Mouse (Mus musculus): ENCODE measurements at regions not wholly inside any gene's neighbourhood (a gene's known extent, or its start where the extent isn't known, plus 50 kb on each side); places are given as distances from the start of the nearest gene placed in this dataset.
A peak's percentile ranks its signal among the peaks of the same experiment; 100 is the strongest.

DNA sequence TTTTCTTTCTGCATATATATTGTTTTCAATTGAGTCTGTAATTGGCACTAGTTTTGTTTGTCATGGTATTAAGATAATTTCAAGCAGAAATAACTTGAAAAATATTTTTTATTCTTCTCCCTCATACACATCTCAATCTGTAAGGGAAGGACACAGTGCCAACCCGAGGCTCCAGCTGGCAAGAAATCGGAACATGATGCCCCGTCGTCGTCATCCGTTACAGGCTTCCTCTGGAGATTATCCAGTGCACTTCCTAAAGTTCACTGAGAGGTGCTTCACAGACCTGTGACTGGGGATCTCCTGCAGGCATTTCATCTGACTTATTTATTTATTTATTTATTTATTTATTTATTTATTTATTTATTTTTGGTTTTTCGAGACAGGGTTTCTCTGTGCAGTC, 56.4 kb upstream of the Tiparp start:
- Histone ChIP-seq H3K36me3 (ENCODE audit: control insufficient read depth in 1 of 2, insufficient read depth in 2 of 2, low read length in 2 of 2) (no peaks in the 10 kb centered on the region), H3K79me2 (ENCODE audit: control insufficient read depth, insufficient read depth, low read length, poor library complexity) (no peaks in the 10 kb centered on the region), H3K9ac (ENCODE audit: control insufficient read depth, low read depth, low read length, poor library complexity, severe bottlenecking) (no peak overlapping the region), H3K9me3 (replicated peaks; ENCODE audit: insufficient read depth, low read length) (no peaks in the 10 kb centered on the region), H3K27me3 (ENCODE audit: control insufficient read depth in 1 of 2, insufficient read depth in 2 of 2, low read length in 2 of 2) (no peaks in the 10 kb centered on the region; a peak in 1 of 4 replicates), H3K4me1 (ENCODE audit: control insufficient read depth in 1 of 2, insufficient read depth in 2 of 2, low read length in 2 of 2) (peaks cover 0 to 6% of the 10 kb centered on the region in 2 experiments; a peak in 2 of 4 replicates), H3K27ac (ENCODE audit: control insufficient read depth, low read depth, low read length) (no peak overlapping the region), H3K4me3 (ENCODE audit: control insufficient read depth in 1 of 2, insufficient read depth in 1 of 2, low read depth in 2 of 2, low read length in 2 of 2) (no peak overlapping the region)
- DNase-seq (ENCODE audit: low read depth, low spot score): no peak
- TF ChIP-seq CHD2 (IDR thresholded peaks at IDR 0.05; ENCODE audit: low read length) (no peak), SIN3A (IDR thresholded peaks at IDR 0.05; ENCODE audit: low read length) (no peak), ZMIZ1 (IDR thresholded peaks at IDR 0.05; ENCODE audit: low read depth, low read length) (no peak), EP300 (IDR thresholded peaks at IDR 0.05; ENCODE audit: low read depth in 1 of 2, low read length in 2 of 2) (no peak), GABPA (IDR thresholded peaks at IDR 0.05; ENCODE audit: low read depth, low read length) (no peak), ETS1 (IDR thresholded peaks at IDR 0.05; ENCODE audit: low read depth, low read length) (no peak), MEF2A (IDR thresholded peaks at IDR 0.05; ENCODE audit: extremely low read depth, insufficient replicate concordance, low read depth, low read length, poor library complexity, severe bottlenecking) (no peak)

- Histone ChIP-seq H3K4me3 (ENCODE audit: control insufficient read depth in 1 of 2, insufficient read depth in 1 of 2, low read depth in 2 of 2, low read length in 2 of 2) (no peak overlapping the region), H3K9me3 (replicated peaks; ENCODE audit: insufficient read depth, low read length) (no peaks in the 10 kb centered on the region), H3K4me1 (ENCODE audit: control insufficient read depth in 1 of 2, insufficient read depth in 2 of 2, low read length in 2 of 2) (peaks cover 0 to 6% of the 10 kb centered on the region in 2 experiments; a peak in 2 of 4 replicates), H3K36me3 (ENCODE audit: control insufficient read depth in 1 of 2, insufficient read depth in 2 of 2, low read length in 2 of 2) (no peaks in the 10 kb centered on the region), H3K79me2 (ENCODE audit: control insufficient read depth, insufficient read depth, low read length, poor library complexity) (no peaks in the 10 kb centered on the region), H3K9ac (ENCODE audit: control insufficient read depth, low read depth, low read length, poor library complexity, severe bottlenecking) (no peak overlapping the region), H3K27ac (ENCODE audit: control insufficient read depth, low read depth, low read length) (no peak overlapping the region; the same call in 1 of the 2 replicates), H3K27me3 (ENCODE audit: control insufficient read depth in 1 of 2, insufficient read depth in 2 of 2, low read length in 2 of 2) (no peaks in the 10 kb centered on the region)
- no peak for TF ChIP-seq SMC3 (IDR thresholded peaks at IDR 0.05; ENCODE audit: low read depth, low read length)
- TF ChIP-seq ZC3H11A (IDR thresholded peaks at IDR 0.05; ENCODE audit: low read depth, low read length): no peak
- peak; percentile 71; the same call in 1 of the 2 replicates for TF ChIP-seq GABPA (IDR thresholded peaks at IDR 0.05; ENCODE audit: low read depth, low read length)
- no peak for TF ChIP-seq MAZ (IDR thresholded peaks at IDR 0.05; ENCODE audit: low read depth, low read length)
- no peak for TF ChIP-seq USF1 (IDR thresholded peaks at IDR 0.05; ENCODE audit: low read depth, low read length)
- TF ChIP-seq ETS1 (IDR thresholded peaks at IDR 0.05; ENCODE audit: low read depth, low read length): peak; percentile 58; the same call in 1 of the 2 replicates
- TF ChIP-seq TCF12 (IDR thresholded peaks at IDR 0.05; ENCODE audit: low read depth, low read length): peak; percentile 6; the same call in 1 of the 2 replicates
- DNase-seq (ENCODE audit: low read depth, low spot score): peak; percentile 81
Observed at GRCm38 (mm10) chr3:65469207-65469606, 59.0 kb upstream of the Tiparp start.

DNA sequence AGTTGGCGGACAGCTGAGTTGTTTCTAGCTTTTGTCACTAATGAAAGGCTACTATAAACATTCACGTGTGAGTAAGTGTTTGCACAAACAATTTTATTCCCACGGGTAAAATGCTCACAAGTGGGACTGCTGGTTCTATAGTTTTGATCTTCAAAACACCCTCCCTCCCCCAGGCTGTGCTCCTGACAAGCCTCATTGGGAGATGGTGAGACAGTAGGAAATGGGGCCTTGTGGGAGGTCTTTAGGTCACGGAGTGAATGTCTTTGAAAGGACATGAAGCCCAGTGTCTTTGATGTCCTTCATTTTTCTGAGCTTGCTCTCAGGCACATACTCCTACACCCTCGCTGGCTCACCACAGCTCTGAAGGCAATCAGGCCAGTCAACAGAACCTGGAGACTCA, 63.4 kb upstream of the Tiparp start:
- H3K79me2 ChIP-seq (ENCODE audit: control insufficient read depth, insufficient read depth, low read length, poor library complexity): no peaks in the 10 kb centered on the region
- H3K36me3 ChIP-seq (ENCODE audit: control insufficient read depth in 1 of 2, insufficient read depth in 2 of 2, low read length in 2 of 2): no peaks in the 10 kb centered on the region
- no peak for DNase-seq (ENCODE audit: low read depth, low spot score)
- H3K9me3 ChIP-seq (replicated peaks; ENCODE audit: insufficient read depth, low read length): no peaks in the 10 kb centered on the region
- TF ChIP-seq MEF2A (IDR thresholded peaks at IDR 0.05; ENCODE audit: extremely low read depth, insufficient replicate concordance, low read depth, low read length, poor library complexity, severe bottlenecking) (no peak), HCFC1 (IDR thresholded peaks at IDR 0.05; ENCODE audit: low read depth, low read length) (no peak), ETS1 (IDR thresholded peaks at IDR 0.05; ENCODE audit: low read depth, low read length) (no peak), UBTF (IDR thresholded peaks at IDR 0.05; ENCODE audit: borderline replicate concordance, insufficient read depth, low read depth, low read length) (no peak), EP300 (IDR thresholded peaks at IDR 0.05; ENCODE audit: low read depth in 1 of 2, low read length in 2 of 2) (no peak), POLR2AphosphoS2 (IDR thresholded peaks at IDR 0.05; ENCODE audit: low read length) (no peak), TAL1 (IDR thresholded peaks at IDR 0.05; ENCODE audit: low read length) (no peak), ELF1 (IDR thresholded peaks at IDR 0.05; ENCODE audit: low read depth, low read length) (no peak), USF1 (IDR thresholded peaks at IDR 0.05; ENCODE audit: low read depth, low read length) (no peak), E2F4 (IDR thresholded peaks at IDR 0.05; ENCODE audit: borderline replicate concordance, low read depth, low read length) (no peak), USF2 (IDR thresholded peaks at IDR 0.05; ENCODE audit: borderline replicate concordance in 1 of 2, insufficient read depth in 1 of 2, low read depth in 1 of 2, low read length in 2 of 2) (no peak), TCF12 (IDR thresholded peaks at IDR 0.05; ENCODE audit: low read depth, low read length) (no peak), MYB (IDR thresholded peaks at IDR 0.05; ENCODE audit: low read depth, low read length) (no peak), MAZ (IDR thresholded peaks at IDR 0.05; ENCODE audit: low read depth, low read length) (no peak), ZC3H11A (IDR thresholded peaks at IDR 0.05; ENCODE audit: low read depth, low read length) (no peak), CHD2 (IDR thresholded peaks at IDR 0.05; ENCODE audit: low read length) (no peak), GABPA (IDR thresholded peaks at IDR 0.05; ENCODE audit: low read depth, low read length) (no peak), SIN3A (IDR thresholded peaks at IDR 0.05; ENCODE audit: low read length) (no peak), RCOR1 (IDR thresholded peaks at IDR 0.05; ENCODE audit: low read depth, low read length) (no peak), NELFE (IDR thresholded peaks at IDR 0.05; ENCODE audit: low read depth, low read length) (no peak)
- H3K27ac ChIP-seq (ENCODE audit: control insufficient read depth, low read depth, low read length): no peak overlapping the region
- H3K9ac ChIP-seq (ENCODE audit: control insufficient read depth, low read depth, low read length, poor library complexity, severe bottlenecking): no peak overlapping the region
- no peak overlapping the region for H3K4me3 ChIP-seq (ENCODE audit: control insufficient read depth in 1 of 2, insufficient read depth in 1 of 2, low read depth in 2 of 2, low read length in 2 of 2)
- H3K4me1 ChIP-seq (ENCODE audit: control insufficient read depth in 1 of 2, insufficient read depth in 2 of 2, low read length in 2 of 2): peaks cover 0 to 6% of the 10 kb centered on the region in 2 experiments; a peak in 2 of 4 replicates
- peaks cover 3 to 5% of the 10 kb centered on the region in 2 experiments; a peak in 3 of 4 replicates for H3K27me3 ChIP-seq (ENCODE audit: control insufficient read depth in 1 of 2, insufficient read depth in 2 of 2, low read length in 2 of 2)

All from MEL (cell line).